Mouse (Mus musculus): ENCODE data around the gene Plppr1.

- TF ChIP-seq CTCF (conservative IDR thresholded peaks at IDR 0.05 in 1 of 2, IDR thresholded peaks at IDR 0.05 in 1 of 2; ENCODE audit: low read depth in 2 of 2, low read length in 2 of 2): no peak
- TF ChIP-seq RAD21 (IDR thresholded peaks at IDR 0.05; ENCODE audit: low read depth, low read length): no peak
- peak; percentile 66; the same call in 1 of the 2 replicates for TF ChIP-seq MAFK (IDR thresholded peaks at IDR 0.05; ENCODE audit: insufficient replicate concordance, low read length)
- TF ChIP-seq MAX (IDR thresholded peaks at IDR 0.05; ENCODE audit: low read length): no peak
- peak; percentile 90; the same call in 1 of the 2 replicates for TF ChIP-seq SIN3A (IDR thresholded peaks at IDR 0.05; ENCODE audit: low read length)
- TF ChIP-seq HCFC1 (IDR thresholded peaks at IDR 0.05; ENCODE audit: low read depth, low read length): no peak
- TF ChIP-seq ZNF384 (IDR thresholded peaks at IDR 0.05; ENCODE audit: low read depth, low read length): no peak
- peak; percentile 79 for TF ChIP-seq CHD2 (IDR thresholded peaks at IDR 0.05; ENCODE audit: low read length)
- TF ChIP-seq E2F4 (IDR thresholded peaks at IDR 0.05; ENCODE audit: insufficient replicate concordance, low read depth, low read length): no peak
- TF ChIP-seq TCF12 (IDR thresholded peaks at IDR 0.05; ENCODE audit: low read depth, low read length): peak; percentile 67
Measured at GRCm38 (mm10) chr4:49167030-49167429, 108.0 kb downstream of the Plppr1 start.
